Mouse (Mus musculus) forebrain, embryonic 16.5 days (tissue): Measurements from ENCODE around the gene Bace1. TPM values are rescaled to one million over a fixed set of nuclear protein-coding genes. Genes with fewer than 3 reads are reported as not detected.
A peak's percentile ranks its signal among the peaks of the same experiment; 100 is the strongest.

Experiments
- ATAC-seq: fragments of 200-750 bp; cut with Nextera tagmentation; 2 replicates; pipeline ENCODE4 v1.8.0; 2017; ENCODE audit warnings: mild to moderate bottlenecking, moderate library complexity
- H3K27ac ChIP-seq: fragments of 300-500 bp; sonication (generic); 2 replicates; pipeline ENCODE4 v1.5.1; 2014; ENCODE audit warnings: low read length, control low read depth
- H3K27me3 ChIP-seq: fragments of 300-500 bp; sonication (generic); replicated peaks from 2 replicates; pipeline ENCODE4 v1.6.1; 2014; ENCODE audit warnings: low read length; ENCODE audit not compliant: control insufficient read depth, insufficient read depth
- H3K36me3 ChIP-seq: fragments of 300-500 bp; sonication (generic); 2 replicates; pipeline ENCODE4 v1.6.1; 2014; ENCODE audit not compliant: control insufficient read depth, insufficient read depth
- H3K4me1 ChIP-seq: fragments of 300-500 bp; sonication (generic); replicated peaks from 2 replicates; pipeline ENCODE4 v1.6.1; 2014; ENCODE audit warnings: low read length; ENCODE audit not compliant: control insufficient read depth, insufficient read depth
- H3K4me2 ChIP-seq: fragments of 300-500 bp; sonication (generic); 2 replicates; pipeline ENCODE4 v1.6.1; 2014; ENCODE audit warnings: mild to moderate bottlenecking, low read length, control low read depth
- H3K4me3 ChIP-seq: fragments of 300-500 bp; sonication (generic); replicated peaks from 2 replicates; pipeline ENCODE4 v1.5.1; 2014; ENCODE audit warnings: mild to moderate bottlenecking, low read length, control low read depth
- H3K9ac ChIP-seq: fragments of 300-500 bp; sonication (generic); replicated peaks from 2 replicates; pipeline ENCODE4 v1.6.1; 2014; ENCODE audit warnings: low read depth, low read length, control low read depth
- H3K9me3 ChIP-seq: fragments of 300-500 bp; sonication (generic); 2 replicates; pipeline ENCODE4 v1.6.1; 2016; ENCODE audit warnings: low read length; ENCODE audit not compliant: control insufficient read depth
- WGBS: fragments of 180-500 bp; shearing (Covaris S2); extraction: QIAGEN DNeasy Blood & Tissue Kit; methylation state at CpG from one replicate; pipeline ENCODE4 v1.1.7; 2014; 5-methylcytosine and 5-hydroxymethylcytosine counted together
- polyA plus RNA-seq: library from polyadenylated mRNA; unstranded; fragments of >200 nt; fragmentation: Nextera tagmentation; extraction: Ambion mirVana; gene quantifications from 2 replicates; pipeline ENCODE4 v1.2.1, GENCODE M21; 2015

Bace1 gene
- polyA plus RNA-seq, 1 experiment from 2014 or later = 51.7 TPM

DNA sequence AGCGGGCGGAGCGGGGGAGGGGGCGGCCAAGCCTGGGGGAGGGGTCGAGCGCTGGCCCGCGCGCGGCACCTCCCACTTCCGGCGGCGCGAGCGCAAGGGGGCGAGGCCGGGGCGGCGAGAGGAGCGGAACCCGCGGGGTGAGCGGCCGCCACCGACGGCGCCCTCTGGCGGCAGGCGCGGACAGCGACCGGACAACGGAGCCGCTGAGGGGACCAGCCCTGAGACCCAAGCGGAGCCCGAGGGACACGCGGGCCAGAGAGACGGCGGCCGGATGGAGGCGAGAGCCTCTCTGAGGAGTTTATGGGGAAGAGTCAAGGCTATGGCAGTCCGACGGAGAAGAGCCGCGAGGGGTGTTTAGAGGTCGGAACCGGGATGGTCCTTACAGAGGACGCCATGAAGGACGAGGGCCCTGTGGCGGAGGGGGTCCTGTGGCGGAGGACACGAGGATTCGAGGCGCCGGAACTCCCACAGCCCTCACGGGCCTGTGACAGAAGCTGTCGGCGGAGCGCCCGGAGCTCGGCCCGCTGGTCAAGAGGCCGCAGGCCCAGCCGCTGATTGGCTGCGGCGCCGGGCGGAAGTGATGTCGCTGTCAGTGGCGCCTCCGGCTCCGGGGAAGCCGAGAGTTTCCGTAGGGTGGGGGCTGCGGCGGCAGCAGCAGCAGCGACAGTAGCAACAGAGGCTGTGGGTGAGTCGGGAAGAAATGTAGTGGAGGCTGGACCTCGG is 68.1 kb downstream of the Bace1 start, which contains the start of the genes Pcsk7 and Rnf214:
Pcsk7 (plus strand) TSS at position 143 of the 723 bp plus-strand sequence.
Rnf214 (minus strand) TSS at position 557 of the 723 bp plus-strand sequence.
- peak within 1 kb of the TSS; percentile 96 for H3K9ac ChIP-seq
- under 1% methylated on average over 72 of the region's 80 CpGs for WGBS
- H3K4me1 ChIP-seq = peaks cover 24% of the 10 kb centered on the region
- peak; percentile 93 for ATAC-seq
- H3K4me3 ChIP-seq = peak within 1 kb of the TSS; percentile 86
- H3K9me3 ChIP-seq = no peaks in the 10 kb centered on the region
- peaks cover 15% of the 10 kb centered on the region for H3K36me3 ChIP-seq
- H3K27ac ChIP-seq = peak within 1 kb of the TSS; percentile 92
- H3K4me2 ChIP-seq = peak within 1 kb of the TSS; percentile 85
- no peaks in the 10 kb centered on the region for H3K27me3 ChIP-seq

DNA sequence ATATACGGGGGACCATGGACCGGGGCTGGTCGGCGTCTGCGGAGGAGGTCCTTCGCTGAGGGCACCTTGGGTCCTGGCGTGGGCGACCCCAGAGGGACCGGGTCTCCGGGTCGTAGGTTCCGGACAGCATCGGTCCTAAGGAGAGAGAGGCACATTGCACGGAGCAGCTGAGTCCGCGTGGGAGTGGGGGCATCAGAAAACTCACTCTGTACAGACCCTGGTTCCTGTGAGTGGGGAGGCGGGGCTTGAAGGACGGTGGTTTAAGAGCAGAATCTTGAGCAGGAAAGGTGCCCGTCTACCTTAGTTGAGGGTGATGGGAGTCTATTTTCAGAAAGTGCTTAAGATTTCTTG is 68.7 kb downstream of the Bace1 start:
- Histone ChIP-seq H3K36me3 (peaks cover 21% of the 10 kb centered on the region), H3K27ac (peak overlapping the region; percentile 92), H3K9me3 (no peaks in the 10 kb centered on the region), H3K4me1 (peaks cover 24% of the 10 kb centered on the region), H3K9ac (peak overlapping the region; percentile 96), H3K4me2 (peak overlapping the region; percentile 85), H3K4me3 (peak overlapping the region; percentile 86), H3K27me3 (no peaks in the 10 kb centered on the region)
- ATAC-seq = peak; percentile 39
- WGBS = under 1% methylated on average over 19 of the region's 19 CpGs

DNA sequence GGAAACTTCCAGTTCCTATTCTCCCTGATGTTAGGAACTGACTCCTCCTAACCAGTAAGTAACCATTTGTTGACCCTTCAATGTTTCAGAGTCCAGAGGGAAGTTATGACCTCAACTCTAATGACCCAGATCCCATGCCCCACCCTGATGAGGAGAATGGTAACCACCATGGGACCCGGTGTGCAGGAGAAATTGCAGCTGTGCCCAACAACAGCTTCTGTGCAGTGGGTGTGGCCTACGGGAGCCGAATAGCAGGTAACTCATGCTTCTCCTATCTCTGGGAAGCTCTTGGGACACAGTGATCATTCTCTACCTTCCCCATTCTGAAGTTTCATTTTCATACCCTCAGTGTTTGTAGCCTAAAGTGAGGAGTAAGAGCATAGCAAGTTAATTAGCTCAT is 72.6 kb downstream of the Bace1 start:
- H3K36me3 ChIP-seq = peaks cover 26% of the 10 kb centered on the region
- no peak overlapping the region for H3K27ac ChIP-seq
- H3K9me3 ChIP-seq = no peaks in the 10 kb centered on the region
- peaks cover 16% of the 10 kb centered on the region for H3K4me1 ChIP-seq
- H3K4me2 ChIP-seq = no peak overlapping the region
- no peaks in the 10 kb centered on the region for H3K27me3 ChIP-seq
- ATAC-seq = no peak
- no peak overlapping the region for H3K9ac ChIP-seq
- H3K4me3 ChIP-seq = no peak overlapping the region
- 91% methylated on average over 3 of the region's 3 CpGs for WGBS

DNA sequence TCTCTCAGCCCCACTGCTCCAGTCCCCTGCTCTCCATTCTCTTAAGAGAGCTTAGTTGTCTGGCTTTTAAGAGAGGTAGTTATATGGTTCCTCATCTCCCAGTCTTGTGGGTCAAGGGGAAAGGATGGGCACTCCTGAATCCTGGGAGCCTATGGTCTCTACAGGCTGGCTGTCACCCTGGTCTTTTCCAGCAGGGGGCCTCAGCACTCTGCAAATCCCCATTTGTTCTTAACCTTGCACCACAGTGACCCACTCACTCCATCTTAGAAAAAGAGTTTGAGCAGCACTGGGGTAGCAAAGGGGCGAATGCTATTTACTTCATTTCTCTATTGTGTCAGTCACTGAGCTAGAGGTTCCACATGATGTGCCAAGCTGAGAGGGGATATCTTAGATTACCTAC is 73.3 kb downstream of the Bace1 start:
- ATAC-seq = no peak
- H3K27me3 ChIP-seq = no peaks in the 10 kb centered on the region
- H3K4me1 ChIP-seq = peaks cover 16% of the 10 kb centered on the region
- 68% methylated on average over 1 of the region's 1 CpGs for WGBS
- peaks cover 32% of the 10 kb centered on the region for H3K36me3 ChIP-seq
- no peaks in the 10 kb centered on the region for H3K9me3 ChIP-seq
- H3K27ac ChIP-seq = no peak overlapping the region
- H3K4me3 ChIP-seq = no peak overlapping the region
- no peak overlapping the region for H3K9ac ChIP-seq
- H3K4me2 ChIP-seq = no peak overlapping the region

Other genes starting within 250 kb of the Bace1 start
- gene Cep164, start 9.9 kb upstream of the Bace1 start, polyA plus RNA-seq = 11.6 and 17.9 TPM in 2 replicates
- gene Pcsk7, start 67.9 kb downstream of the Bace1 start, polyA plus RNA-seq = 22.9 and 30.5 TPM in 2 replicates
- 79.6 and 98.3 TPM in 2 replicates for gene Rnf214, start 68.3 kb downstream of the Bace1 start, polyA plus RNA-seq
- gene Tagln, start 97.5 kb downstream of the Bace1 start, polyA plus RNA-seq = 5.0 and 5.6 TPM in 2 replicates
- 39.6 and 42.7 TPM in 2 replicates for gene Sidt2, start 116.7 kb downstream of the Bace1 start, polyA plus RNA-seq
- 291 and 321 TPM in 2 replicates for gene Pafah1b2, start 174.1 kb downstream of the Bace1 start, polyA plus RNA-seq
- 4.9 and 5.3 TPM in 2 replicates for gene Sik3, start 174.2 kb downstream of the Bace1 start, polyA plus RNA-seq